Mouse (Mus musculus) midbrain, embryonic 11.5 days (tissue): ENCODE measurements around the gene Ggt6. TPM values are rescaled to one million over a fixed set of nuclear protein-coding genes. Genes with fewer than 3 reads are reported as not detected.

Experiments used
- ATAC-seq: fragments of 200-750 bp; cut with Nextera tagmentation; 2 replicates; pipeline ENCODE4 v1.8.0; 2017; ENCODE audit warnings: moderate TSS enrichment, moderate library complexity; ENCODE audit not compliant: low FRiP score
- DNase-seq: peaks from one replicate; pipeline ENCODE4 v3.0.0; 2015; ENCODE audit warnings: low spot score; ENCODE audit errors: missing footprints
- H3K27ac ChIP-seq: fragments of 300-500 bp; sonication (generic); 2 replicates; pipeline ENCODE4 v1.5.1; 2014; ENCODE audit warnings: low read depth, low read length
- H3K27me3 ChIP-seq: fragments of 300-500 bp; sonication (generic); 2 replicates; pipeline ENCODE4 v1.6.1; 2014; ENCODE audit warnings: mild to moderate bottlenecking, low read length, moderate library complexity, mixed read lengths; ENCODE audit not compliant: control insufficient read depth, insufficient read depth
- H3K36me3 ChIP-seq: fragments of 300-500 bp; sonication (generic); 2 replicates; pipeline ENCODE4 v1.6.1; 2014; ENCODE audit warnings: mild to moderate bottlenecking, low read length, moderate library complexity, mixed read lengths; ENCODE audit not compliant: control insufficient read depth, insufficient read depth
- H3K4me1 ChIP-seq: fragments of 300-500 bp; sonication (generic); 2 replicates; pipeline ENCODE4 v1.6.1; 2014; ENCODE audit warnings: low read length; ENCODE audit not compliant: control insufficient read depth, insufficient read depth
- H3K4me2 ChIP-seq: fragments of 300-500 bp; sonication (generic); 2 replicates; pipeline ENCODE4 v1.6.1; 2014; ENCODE audit warnings: mild to moderate bottlenecking, moderate library complexity
- H3K4me3 ChIP-seq: fragments of 300-500 bp; sonication (generic); 2 replicates; pipeline ENCODE4 v1.5.1; 2014; ENCODE audit warnings: low read depth, low read length
- H3K9ac ChIP-seq: fragments of 300-500 bp; sonication (generic); 2 replicates; pipeline ENCODE4 v1.6.1; 2014; ENCODE audit warnings: low read length
- H3K9me3 ChIP-seq: fragments of 300-500 bp; sonication (generic); 2 replicates; pipeline ENCODE4 v1.6.1; 2016; ENCODE audit warnings: low read length; ENCODE audit not compliant: control insufficient read depth
- WGBS: fragments of 180-500 bp; shearing (Covaris S2); extraction: QIAGEN DNeasy Blood & Tissue Kit; methylation state at CpG from one replicate; pipeline ENCODE4 v1.1.7; 2014; 5-methylcytosine and 5-hydroxymethylcytosine counted together
- polyA plus RNA-seq: library from polyadenylated mRNA; unstranded; fragments of >200 nt; fragmentation: Nextera tagmentation; extraction: Ambion mirVana; gene quantifications from 2 replicates; pipeline ENCODE4 v1.2.1, GENCODE M21; 2014

Gene Ggt6
- polyA plus RNA-seq, 1 experiment from 2014 or later = not detected

GRCm38 (mm10) chr11:72440965-72441664, 5.8 kb downstream of the Ggt6 start, which contains the start of gene Mybbp1a:
TSS of gene Mybbp1a (plus strand) at chr11:72441355.
- Histone ChIP-seq H3K4me1 (peaks cover 8% of the 10 kb centered on the region), H3K27me3 (no peaks in the 10 kb centered on the region), H3K4me3 (peak within 1 kb of the TSS; percentile 88), H3K9ac (peak within 1 kb of the TSS; percentile 62), H3K36me3 (peaks cover 23% of the 10 kb centered on the region), H3K4me2 (peak within 1 kb of the TSS; percentile 91), H3K27ac (peak within 1 kb of the TSS; percentile 56), H3K9me3 (no peaks in the 10 kb centered on the region)
- ATAC-seq (peak; percentile 95), DNase-seq (peak; percentile 100)
- WGBS = under 1% methylated on average over 46 of the region's 46 CpGs

GRCm38 (mm10) chr11:72446311-72447105, 11.2 kb downstream of the Ggt6 start:
- H3K4me3 ChIP-seq = no peak overlapping the region
- peaks cover 8% of the 10 kb centered on the region for H3K4me1 ChIP-seq
- no peaks in the 10 kb centered on the region for H3K27me3 ChIP-seq
- H3K27ac ChIP-seq = no peak overlapping the region
- no peak overlapping the region for H3K4me2 ChIP-seq
- WGBS = 90% methylated on average over 6 of the region's 6 CpGs
- no peak overlapping the region for H3K9ac ChIP-seq
- DNase-seq (peak; percentile 92), ATAC-seq (no peak)
- H3K36me3 ChIP-seq = peaks cover 62% of the 10 kb centered on the region
- no peaks in the 10 kb centered on the region for H3K9me3 ChIP-seq

DNA sequence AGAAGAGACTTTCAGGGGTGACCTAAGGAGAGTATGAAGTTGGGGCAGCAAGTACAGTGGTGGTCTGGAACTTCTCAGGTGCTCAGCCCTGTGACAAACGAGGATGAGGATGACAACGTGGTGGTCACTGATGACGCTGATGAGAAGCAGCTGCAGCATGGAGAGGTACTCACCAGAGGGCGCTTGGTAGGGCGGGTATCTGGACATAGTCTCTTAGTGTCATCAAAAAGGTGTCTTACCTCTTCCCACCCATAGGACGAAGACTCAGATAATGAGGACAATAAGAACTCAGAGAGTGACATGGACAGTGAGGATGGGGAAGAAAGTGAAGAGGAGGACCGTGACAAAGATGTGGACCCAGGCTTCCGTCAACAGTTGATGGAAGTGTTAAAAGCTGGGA, 12.1 kb downstream of the Ggt6 start:
- no peak overlapping the region for H3K27ac ChIP-seq
- no peak overlapping the region for H3K9ac ChIP-seq
- H3K4me2 ChIP-seq = no peak overlapping the region
- 0 out of 2 replicates have a peak, but pooled peaks cover under 1% of the 10 kb centered on the region for H3K4me1 ChIP-seq
- no peaks in the 10 kb centered on the region for H3K27me3 ChIP-seq
- 85% methylated on average over 8 of the region's 8 CpGs for WGBS
- H3K9me3 ChIP-seq = no peaks in the 10 kb centered on the region
- DNase-seq (peak; percentile 56), ATAC-seq (no peak)
- no peak overlapping the region for H3K4me3 ChIP-seq
- H3K36me3 ChIP-seq = peaks cover 63% of the 10 kb centered on the region

- H3K4me1 ChIP-seq = peaks cover 4% of the 10 kb centered on the region
- H3K27me3 ChIP-seq = no peaks in the 10 kb centered on the region
- H3K4me3 ChIP-seq = no peak overlapping the region
- 94% methylated on average over 3 of the region's 3 CpGs for WGBS
- H3K9ac ChIP-seq = no peak overlapping the region
- ATAC-seq (no peak), DNase-seq (no peak)
- no peak overlapping the region for H3K4me2 ChIP-seq
- peaks cover 34% of the 10 kb centered on the region for H3K36me3 ChIP-seq
- no peaks in the 10 kb centered on the region for H3K9me3 ChIP-seq
- H3K27ac ChIP-seq = no peak overlapping the region
These were observed 16.9 kb downstream of the Ggt6 start for GRCm38 (mm10) chr11:72452140-72452665.

DNA sequence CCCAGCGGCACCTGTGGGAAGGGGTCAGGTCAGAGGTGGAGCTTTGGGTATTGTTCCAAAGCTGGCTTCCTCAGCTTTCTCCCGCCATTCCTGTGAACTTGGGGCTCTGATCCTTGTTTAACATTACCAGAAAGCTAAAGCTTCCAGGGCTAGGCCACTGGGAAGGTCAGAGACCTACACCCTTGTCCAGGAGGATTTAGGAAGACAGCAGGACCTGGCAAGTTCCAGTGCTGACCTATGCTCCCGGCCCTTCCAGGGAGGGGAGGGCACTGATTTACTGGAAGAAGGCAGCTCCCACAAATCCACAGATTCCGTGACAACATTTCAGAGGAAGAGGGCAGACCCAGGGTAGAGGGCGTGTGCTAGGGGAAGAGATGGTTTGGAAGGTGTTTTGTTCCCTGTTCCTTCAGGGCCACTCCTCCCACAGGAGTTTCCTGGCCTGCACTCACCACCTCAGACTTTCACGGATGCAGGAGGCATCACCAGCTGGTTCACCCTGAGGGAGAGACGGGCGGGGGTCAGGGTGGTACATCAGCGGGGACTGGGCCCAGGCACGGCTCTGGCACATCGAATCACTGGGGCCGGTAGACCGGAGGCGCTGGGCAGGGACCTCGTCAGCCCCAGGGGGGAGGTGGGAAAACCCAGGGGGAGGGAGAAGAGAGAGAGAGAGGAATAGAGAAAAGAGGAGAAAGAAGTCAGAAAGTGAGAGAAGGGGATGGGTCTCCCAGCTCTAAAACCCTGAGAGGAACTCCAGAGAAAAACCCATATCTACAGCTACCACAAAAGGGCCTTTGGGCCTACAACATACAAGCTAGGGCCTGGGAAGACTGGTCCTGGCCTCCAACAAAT, 18.0 kb downstream of the Ggt6 start:
- Histone ChIP-seq H3K4me1 (peaks cover 4% of the 10 kb centered on the region), H3K4me3 (no peak overlapping the region), H3K36me3 (peaks cover 24% of the 10 kb centered on the region), H3K9ac (no peak overlapping the region), H3K27me3 (no peaks in the 10 kb centered on the region), H3K9me3 (no peaks in the 10 kb centered on the region), H3K4me2 (no peak overlapping the region), H3K27ac (no peak overlapping the region)
- DNase-seq = no peak
- ATAC-seq = no peak
- 58% methylated on average over 15 of the region's 15 CpGs for WGBS

GRCm38 (mm10) chr11:72455694-72456093, 20.4 kb downstream of the Ggt6 start:
- H3K27me3 ChIP-seq = no peaks in the 10 kb centered on the region
- no peaks in the 10 kb centered on the region for H3K9me3 ChIP-seq
- no peak overlapping the region for H3K27ac ChIP-seq
- H3K4me1 ChIP-seq = peaks cover 4% of the 10 kb centered on the region
- no peak overlapping the region for H3K4me2 ChIP-seq
- H3K36me3 ChIP-seq = peaks cover 6% of the 10 kb centered on the region
- WGBS = 22% methylated on average over 5 of the region's 5 CpGs
- H3K9ac ChIP-seq = peak overlapping the region; percentile 34
- peak; percentile 54 for ATAC-seq
- H3K4me3 ChIP-seq = no peak overlapping the region
- no peak for DNase-seq

- H3K27ac ChIP-seq = no peak overlapping the region
- H3K9ac ChIP-seq = no peak overlapping the region
- no peaks in the 10 kb centered on the region for H3K36me3 ChIP-seq
- DNase-seq (no peak), ATAC-seq (no peak)
- H3K4me2 ChIP-seq = no peak overlapping the region
- no peaks in the 10 kb centered on the region for H3K27me3 ChIP-seq
- no peaks in the 10 kb centered on the region for H3K9me3 ChIP-seq
- 70% methylated on average over 12 of the region's 12 CpGs for WGBS
- peaks cover 4% of the 10 kb centered on the region for H3K4me1 ChIP-seq
- H3K4me3 ChIP-seq = no peak overlapping the region
These were observed 22.7 kb downstream of the Ggt6 start for GRCm38 (mm10) chr11:72457995-72458496.

DNA sequence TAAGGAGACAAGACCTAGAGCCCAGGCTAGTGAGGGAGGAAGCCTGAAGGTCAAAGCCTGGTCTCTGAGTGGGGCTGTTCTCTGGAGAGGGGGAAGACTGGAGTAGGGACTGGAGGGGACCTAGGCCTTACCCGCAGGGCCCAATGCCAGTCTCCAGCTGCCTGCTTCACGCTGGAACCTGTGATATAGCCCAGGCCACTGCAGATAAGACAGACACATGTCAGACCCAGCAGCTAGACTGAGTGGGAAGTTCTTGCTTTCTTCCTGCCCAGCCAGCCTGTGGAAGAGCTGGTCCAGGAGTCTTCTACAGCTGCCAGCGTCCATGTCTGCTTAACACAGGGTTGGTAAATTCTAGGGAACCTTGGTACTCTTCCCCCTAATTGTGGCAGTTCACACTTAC, 23.2 kb downstream of the Ggt6 start:
- Histone ChIP-seq H3K4me1 (peaks cover 4% of the 10 kb centered on the region), H3K9ac (no peak overlapping the region), H3K4me3 (no peak overlapping the region), H3K36me3 (no peaks in the 10 kb centered on the region), H3K4me2 (no peak overlapping the region), H3K27me3 (no peaks in the 10 kb centered on the region), H3K9me3 (no peaks in the 10 kb centered on the region), H3K27ac (no peak overlapping the region)
- DNase-seq (no peak), ATAC-seq (no peak)
- 89% methylated on average over 3 of the region's 3 CpGs for WGBS
